Mouse (Mus musculus): ENCODE data around the gene 4933411K16Rik.

The 4933411K16Rik gene

GRCm38 (mm10) chr19:42051948-42052347, at the start of gene 4933411K16Rik:
4933411K16Rik (plus strand) TSS chr19:42052248.
- DNase-seq: no peak

GRCm38 (mm10) chr19:42004258-42004657, 47.8 kb upstream of the 4933411K16Rik start:
- no peak for DNase-seq

GRCm38 (mm10) chr19:42005616-42006015, 46.4 kb upstream of the 4933411K16Rik start:
- DNase-seq: no peak

- DNase-seq: no peak
Observed at GRCm38 (mm10) chr19:42006568-42006967, 45.5 kb upstream of the 4933411K16Rik start.

GRCm38 (mm10) chr19:42008586-42008985, 43.5 kb upstream of the 4933411K16Rik start:
- no peak for DNase-seq

GRCm38 (mm10) chr19:42009067-42009466, 43.0 kb upstream of the 4933411K16Rik start:
- DNase-seq: no peak

- DNase-seq: no peak
Observed at GRCm38 (mm10) chr19:42010436-42010835, 41.6 kb upstream of the 4933411K16Rik start.

- DNase-seq: no peak
Observed at GRCm38 (mm10) chr19:42011123-42011522, 40.9 kb upstream of the 4933411K16Rik start.

GRCm38 (mm10) chr19:42014231-42014825, 37.7 kb upstream of the 4933411K16Rik start:
- no peak for DNase-seq

- no peak for DNase-seq
Observed at GRCm38 (mm10) chr19:42015001-42015400, 37.0 kb upstream of the 4933411K16Rik start.

GRCm38 (mm10) chr19:42016251-42016650, 35.8 kb upstream of the 4933411K16Rik start:
- DNase-seq: no peak

- no peak for DNase-seq
Observed at GRCm38 (mm10) chr19:42016840-42017239, 35.2 kb upstream of the 4933411K16Rik start.

GRCm38 (mm10) chr19:42017399-42018247, 34.4 kb upstream of the 4933411K16Rik start:
- DNase-seq: peak; percentile 98

- DNase-seq: no peak
Observed at GRCm38 (mm10) chr19:42019011-42019522, 33.0 kb upstream of the 4933411K16Rik start.

GRCm38 (mm10) chr19:42021681-42022541, 30.1 kb upstream of the 4933411K16Rik start:
- no peak for DNase-seq

GRCm38 (mm10) chr19:42022542-42022848, 29.6 kb upstream of the 4933411K16Rik start:
- DNase-seq: no peak

GRCm38 (mm10) chr19:42026158-42026557, 25.9 kb upstream of the 4933411K16Rik start:
- peak; percentile 93 for DNase-seq

- DNase-seq: no peak
Observed at GRCm38 (mm10) chr19:42031112-42031511, 20.9 kb upstream of the 4933411K16Rik start.

GRCm38 (mm10) chr19:42033611-42034010, 18.4 kb upstream of the 4933411K16Rik start:
- no peak for DNase-seq

- no peak for DNase-seq
Observed at GRCm38 (mm10) chr19:42034146-42034775, 17.8 kb upstream of the 4933411K16Rik start.

- DNase-seq: no peak
Observed at GRCm38 (mm10) chr19:42034881-42035455, 17.1 kb upstream of the 4933411K16Rik start.

Measured in cerebellum, adult 9-10 months (tissue).